Mouse (Mus musculus) kidney, postnatal 25 days (tissue): ENCODE measurements around the gene Cd109.

Experiments
- DNase-seq, 2 experiments: peaks; one replicate each; pipeline ENCODE4 v3.0.0; 2021; ENCODE audit warnings: mixed read lengths in 2 of 2

Gene Cd109

GRCm38 (mm10) chr9:78646008-78646777 is 30.8 kb downstream of the Cd109 start:
- peak; percentile 35 to 84 for DNase-seq

DNA sequence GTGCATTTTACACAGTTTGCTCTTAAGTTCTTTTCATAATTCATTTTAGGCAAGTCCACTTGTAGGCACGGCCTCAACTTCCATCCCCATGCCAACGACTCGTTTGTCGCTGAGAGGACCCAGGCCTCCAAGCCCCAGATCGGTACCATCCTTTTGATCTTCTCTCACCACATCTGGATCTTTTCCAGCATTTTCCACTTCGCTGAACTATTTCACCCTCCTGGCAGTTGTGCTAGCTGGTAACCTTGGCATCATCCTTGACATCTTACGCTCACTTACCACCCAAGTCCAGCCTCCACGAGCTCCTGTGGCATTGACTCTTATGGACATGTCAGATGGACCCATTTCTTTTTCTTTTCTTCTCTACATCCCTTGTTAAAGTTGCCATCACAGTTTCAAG is 33.3 kb downstream of the Cd109 start:
- DNase-seq: no peak

- no peak for DNase-seq
Observed at GRCm38 (mm10) chr9:78649398-78649797, 34.1 kb downstream of the Cd109 start.

DNA sequence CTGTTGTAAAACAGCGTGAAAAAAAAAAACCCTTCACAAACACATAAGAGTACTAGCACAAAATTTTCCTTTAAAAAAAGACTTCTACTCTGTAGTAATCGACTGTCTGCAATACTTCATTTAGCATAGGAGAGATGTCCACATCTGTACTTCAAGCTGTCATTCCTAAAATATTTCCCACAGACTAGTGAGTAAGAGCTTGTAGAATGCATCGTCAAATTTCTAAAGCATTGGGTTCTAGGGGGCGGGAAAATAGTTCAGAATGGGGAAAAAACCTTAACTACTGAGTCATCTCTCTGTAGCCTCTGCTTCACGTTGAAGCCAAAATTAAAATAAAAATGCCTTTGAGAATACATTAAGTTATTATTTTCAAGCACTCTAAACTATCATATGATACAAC is 42.2 kb downstream of the Cd109 start:
- DNase-seq: no peak

GRCm38 (mm10) chr9:78671446-78671985 is 56.2 kb downstream of the Cd109 start:
- no peak for DNase-seq

GRCm38 (mm10) chr9:78700691-78701090 is 85.3 kb downstream of the Cd109 start:
- peak; percentile 45 to 83 for DNase-seq

DNA sequence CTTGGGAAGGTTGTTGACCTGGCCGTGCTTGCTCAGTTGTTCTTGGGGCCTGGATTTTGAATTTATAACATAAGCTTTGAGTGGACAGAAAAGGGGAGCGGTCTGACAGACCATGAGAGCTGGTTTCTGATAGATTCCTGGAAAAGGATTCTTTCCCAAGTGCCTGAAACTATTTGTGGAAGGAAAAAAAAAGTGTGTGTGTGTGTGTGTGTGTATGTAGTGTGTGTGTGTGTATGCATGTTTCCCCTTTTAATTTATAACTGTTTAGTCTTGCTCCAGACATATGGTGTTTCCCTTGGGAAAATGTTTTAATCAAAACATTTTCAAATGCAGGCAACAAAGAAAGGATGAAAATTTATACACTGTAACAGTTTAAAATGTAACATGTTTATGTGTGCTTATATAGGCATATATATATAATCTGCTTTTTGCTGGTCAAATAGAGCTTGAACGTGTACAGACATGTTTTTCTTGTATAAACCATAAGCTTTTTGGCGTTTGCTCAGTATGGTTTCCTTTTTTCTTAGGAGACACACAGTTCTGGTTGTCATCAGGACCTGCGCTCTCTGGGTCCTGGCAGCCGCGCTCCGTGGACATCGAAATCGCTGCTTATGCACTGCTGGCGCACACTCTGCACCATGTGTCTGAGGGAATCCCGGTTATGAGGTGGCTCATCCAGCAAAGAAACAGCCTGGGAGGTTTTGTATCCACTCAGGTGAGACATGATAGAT is 87.3 kb downstream of the Cd109 start:
- DNase-seq: no peak

DNA sequence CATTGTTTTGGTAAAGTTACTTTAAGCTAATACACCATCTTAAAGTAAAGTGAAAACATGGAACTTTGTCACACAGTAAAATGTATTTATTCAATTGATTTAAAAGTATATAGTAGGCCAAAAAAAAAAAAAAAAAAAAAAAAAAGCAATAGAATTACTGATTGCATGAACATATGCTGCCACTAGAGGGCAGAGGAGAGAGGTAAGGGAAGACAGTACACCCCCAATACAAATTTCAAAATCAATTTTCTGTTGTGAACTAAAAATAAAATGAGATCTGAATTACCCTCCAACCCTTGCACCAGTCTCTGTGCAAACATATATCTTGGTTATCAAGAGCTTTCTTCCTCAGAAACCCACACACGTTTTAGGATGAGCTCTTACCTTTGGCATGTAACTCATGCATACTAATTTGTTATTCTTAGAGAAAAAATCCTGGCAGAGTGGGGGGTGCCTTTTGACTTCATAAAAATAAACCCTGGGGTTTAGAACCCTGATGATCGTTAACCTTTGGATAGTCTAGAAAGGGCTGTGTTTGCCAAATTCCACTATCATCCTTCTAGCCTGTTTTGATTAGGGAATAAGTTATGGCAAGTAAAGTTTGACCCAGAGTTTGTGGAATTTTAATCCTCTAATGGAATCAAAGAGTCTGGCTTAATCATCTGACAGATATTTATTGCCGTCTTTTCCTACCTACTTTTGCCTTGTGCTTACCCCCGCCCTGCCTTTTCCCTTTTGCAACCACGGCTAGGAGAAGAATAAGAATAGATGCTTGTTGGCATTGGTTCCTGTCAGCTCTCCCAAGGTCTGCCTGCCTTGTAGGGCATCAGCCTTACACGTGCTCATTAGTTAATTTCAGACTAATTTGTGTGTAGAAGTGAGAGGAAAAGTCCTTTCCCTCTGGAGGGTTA is 105.8 kb downstream of the Cd109 start:
- no peak for DNase-seq

DNA sequence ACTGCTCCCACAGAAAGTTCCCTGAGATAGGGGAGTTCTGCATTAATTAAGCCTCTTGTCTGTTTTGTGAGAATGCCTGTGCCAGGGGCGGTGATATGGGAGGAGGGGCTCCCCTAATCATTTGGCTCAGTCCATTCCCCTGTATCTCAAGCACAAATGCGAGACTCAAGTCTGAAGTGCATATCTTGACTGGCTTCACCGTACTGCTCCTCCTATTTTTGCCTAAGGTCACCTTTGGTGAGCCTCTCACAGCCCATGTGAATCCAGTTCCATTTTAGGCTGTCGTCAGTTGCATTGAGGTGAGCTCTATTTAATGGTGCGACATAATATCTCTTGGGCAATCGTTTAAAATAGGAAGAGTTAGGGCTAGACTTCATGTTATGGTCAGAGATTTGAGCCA is 116.6 kb downstream of the Cd109 start:
- DNase-seq: no peak

DNA sequence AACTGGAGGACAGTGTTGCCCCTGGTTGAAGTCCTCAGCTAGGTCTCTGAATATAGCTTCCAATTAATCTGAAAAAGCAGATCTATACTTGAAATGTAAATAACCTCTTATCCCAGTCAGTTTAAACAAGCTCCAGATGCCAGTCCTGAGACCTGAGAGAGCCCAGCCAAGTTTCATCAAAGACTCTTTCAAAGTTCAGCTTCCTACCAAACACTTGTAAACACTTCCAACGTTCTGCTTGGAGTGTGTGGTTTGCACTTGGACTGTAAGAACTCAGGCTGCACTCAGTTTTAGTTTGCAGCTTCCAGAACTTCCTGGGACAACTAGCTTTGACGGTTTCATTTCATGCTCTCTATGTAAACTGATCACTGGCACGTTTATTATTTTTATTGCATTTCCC is 120.2 kb downstream of the Cd109 start:
- DNase-seq: no peak

GRCm38 (mm10) chr9:78742012-78742411 is 126.7 kb downstream of the Cd109 start:
- no peak for DNase-seq

- no peak for DNase-seq
Observed at GRCm38 (mm10) chr9:78750246-78750645, 134.9 kb downstream of the Cd109 start.
